Mouse (Mus musculus): Measurements from ENCODE around the gene Rimbp2.

GRCm38 (mm10) chr5:128807408-128807807, 145.9 kb downstream of the Rimbp2 start:
- no peak for TF ChIP-seq POLR2A (IDR thresholded peaks at IDR 0.05; ENCODE audit: insufficient read depth, low read depth, low read length)
- no peak for TF ChIP-seq CTCF (IDR thresholded peaks at IDR 0.05; ENCODE audit: insufficient read depth, low read depth, low read length)
